Mouse (Mus musculus) E14TG2a.4 (cell line): Measurements from ENCODE around the gene Gbp7.

Source experiments
- CTCF ChIP-seq: conservative IDR thresholded peaks from 2 replicates; pipeline ENCODE4 v1.5.1; 2014; ENCODE audit warnings: low read length
- POU5F1 ChIP-seq: IDR thresholded peaks from 2 replicates; pipeline ENCODE4 v1.6.1; 2014; ENCODE audit warnings: low read length, borderline replicate concordance

- TF ChIP-seq CTCF, result no peak
- no peak for TF ChIP-seq POU5F1
These were observed 31.0 kb downstream of the Gbp7 start for GRCm38 (mm10) chr3:142561045-142561646.
